Mouse (Mus musculus) heart, embryonic 16.5 days (tissue): ENCODE results near the gene Kank2. TPM values are rescaled to one million over a fixed set of nuclear protein-coding genes. Genes with fewer than 3 reads are reported as not detected.

Experiments
- ATAC-seq: fragments of 200-750 bp; cut with Nextera tagmentation; replicated peaks from 2 replicates; pipeline ENCODE4 v1.8.0; 2017; ENCODE audit warnings: moderate number of reproducible peaks; ENCODE audit not compliant: insufficient read depth, low FRiP score; ENCODE audit errors: extremely low read depth
- H3K27ac ChIP-seq: fragments of 300-500 bp; sonication (generic); 2 replicates; pipeline ENCODE4 v1.5.1; 2014; ENCODE audit warnings: mild to moderate bottlenecking, low read length, control low read depth, moderate library complexity
- H3K27me3 ChIP-seq: fragments of 300-500 bp; sonication (generic); 2 replicates; pipeline ENCODE4 v1.6.1; 2014; ENCODE audit warnings: low read length, mixed read lengths; ENCODE audit not compliant: control insufficient read depth, insufficient read depth
- H3K36me3 ChIP-seq: fragments of 300-500 bp; sonication (generic); 2 replicates; pipeline ENCODE4 v1.6.1; 2014; ENCODE audit not compliant: control insufficient read depth, insufficient read depth
- H3K4me1 ChIP-seq: fragments of 300-500 bp; sonication (generic); 2 replicates; pipeline ENCODE4 v1.6.1; 2014; ENCODE audit warnings: low read length, mixed read lengths; ENCODE audit not compliant: control insufficient read depth, insufficient read depth
- H3K4me2 ChIP-seq: fragments of 300-500 bp; sonication (generic); 2 replicates; pipeline ENCODE4 v1.6.1; 2014; ENCODE audit warnings: low read depth, mild to moderate bottlenecking, control low read depth, low read length
- H3K4me3 ChIP-seq: fragments of 300-500 bp; sonication (generic); 2 replicates; pipeline ENCODE4 v1.5.1; 2014; ENCODE audit warnings: mild to moderate bottlenecking, control low read depth, low read length
- H3K9ac ChIP-seq: fragments of 300-500 bp; sonication (generic); 2 replicates; pipeline ENCODE4 v1.6.1; 2014; ENCODE audit warnings: low read length, control low read depth
- H3K9me3 ChIP-seq: fragments of 300-500 bp; sonication (generic); replicated peaks from 2 replicates; pipeline ENCODE4 v1.6.1; 2016; ENCODE audit warnings: low read length; ENCODE audit not compliant: control insufficient read depth
- WGBS: fragments of 180-500 bp; shearing (Covaris S2); extraction: QIAGEN DNeasy Blood & Tissue Kit; methylation state at CpG from one replicate; pipeline ENCODE4 v1.1.7; 2014; 5-methylcytosine and 5-hydroxymethylcytosine counted together
- polyA plus RNA-seq: library from polyadenylated mRNA; unstranded; fragments of >200 nt; fragmentation: Nextera tagmentation; extraction: Ambion mirVana; gene quantifications from 2 replicates; pipeline ENCODE4 v1.2.1, GENCODE M21; 2015

Gene Kank2
- 16.6 and 21.8 TPM in 2 replicates for polyA plus RNA-seq

- under 1% methylated on average over 52 of the region's 52 CpGs for WGBS
- Histone ChIP-seq H3K9me3 (no peaks in the 10 kb centered on the region), H3K4me1 (peaks cover 30% of the 10 kb centered on the region), H3K4me2 (peak within 1 kb of the TSS; percentile 77), H3K36me3 (peaks cover 22% of the 10 kb centered on the region), H3K27me3 (no peaks in the 10 kb centered on the region), H3K4me3 (peak within 1 kb of the TSS; percentile 90), H3K9ac (peak within 1 kb of the TSS; percentile 96), H3K27ac (peak within 1 kb of the TSS; percentile 97)
- ATAC-seq: peak; percentile 85
Measured at GRCm38 (mm10) chr9:21798345-21799009, at the start of gene Kank2. Kank2 (minus strand) TSS chr9:21798744.

DNA sequence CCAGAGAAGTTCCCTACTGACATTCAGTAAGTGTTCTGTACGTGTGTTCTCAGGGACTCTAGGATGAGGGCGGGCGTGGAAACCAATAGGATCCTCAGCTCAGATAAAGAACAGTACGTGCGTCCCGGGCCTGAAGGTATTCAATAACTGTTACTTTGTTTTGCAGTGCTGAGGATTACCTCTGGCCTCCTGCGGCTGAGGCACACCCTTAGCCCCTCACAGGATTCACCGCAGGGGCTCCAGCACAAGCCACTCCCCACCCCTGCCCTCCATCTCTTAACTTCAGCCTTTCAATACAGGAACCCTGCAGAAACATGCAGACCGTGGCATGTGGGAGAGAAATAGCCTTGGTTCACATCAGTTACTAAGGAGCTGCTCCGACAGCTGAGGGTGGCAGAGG, 49.4 kb upstream of the Kank2 start:
- Histone ChIP-seq H3K4me2 (peak overlapping the region; percentile 65), H3K36me3 (no peaks in the 10 kb centered on the region; the same call in 1 of the 2 replicates), H3K9me3 (no peaks in the 10 kb centered on the region), H3K9ac (peak overlapping the region; percentile 60), H3K27me3 (no peaks in the 10 kb centered on the region), H3K4me3 (no peak overlapping the region), H3K27ac (peak overlapping the region; percentile 85), H3K4me1 (peaks cover 30% of the 10 kb centered on the region)
- WGBS: 44% methylated on average over 10 of the region's 10 CpGs
- no peak for ATAC-seq

GRCm38 (mm10) chr9:21847425-21847824, 48.9 kb upstream of the Kank2 start:
- Histone ChIP-seq H3K27me3 (no peaks in the 10 kb centered on the region), H3K4me3 (peak overlapping the region; percentile 39), H3K4me1 (peaks cover 33% of the 10 kb centered on the region), H3K27ac (peak overlapping the region; percentile 85), H3K9me3 (no peaks in the 10 kb centered on the region), H3K9ac (peak overlapping the region; percentile 60), H3K36me3 (no peaks in the 10 kb centered on the region; the same call in 1 of the 2 replicates), H3K4me2 (peak overlapping the region; percentile 65)
- WGBS: 29% methylated on average over 3 of the region's 3 CpGs
- ATAC-seq: 0 out of 2 replicates have a peak, but pooled peaks have one; percentile 7

GRCm38 (mm10) chr9:21846755-21847341, 48.3 kb upstream of the Kank2 start:
- Histone ChIP-seq H3K4me2 (peak overlapping the region; percentile 65), H3K9ac (peak overlapping the region; percentile 60), H3K4me3 (peak overlapping the region; percentile 39), H3K36me3 (no peaks in the 10 kb centered on the region; the same call in 1 of the 2 replicates), H3K4me1 (peaks cover 33% of the 10 kb centered on the region), H3K9me3 (no peaks in the 10 kb centered on the region), H3K27me3 (no peaks in the 10 kb centered on the region), H3K27ac (peak overlapping the region; percentile 85)
- WGBS: 13% methylated on average over 11 of the region's 11 CpGs
- peak; percentile 82 for ATAC-seq

- Histone ChIP-seq H3K9ac (no peak overlapping the region), H3K4me1 (peaks cover 33% of the 10 kb centered on the region), H3K36me3 (no peaks in the 10 kb centered on the region; the same call in 1 of the 2 replicates), H3K4me2 (no peak overlapping the region; the same call in 1 of the 2 replicates), H3K27ac (peak overlapping the region; percentile 85; the same call in 1 of the 2 replicates), H3K9me3 (no peaks in the 10 kb centered on the region), H3K4me3 (no peak overlapping the region), H3K27me3 (no peaks in the 10 kb centered on the region)
- WGBS: 47% methylated on average over 14 of the region's 14 CpGs
- no peak for ATAC-seq
Measured at GRCm38 (mm10) chr9:21845381-21846080, 47.0 kb upstream of the Kank2 start.

- H3K9ac ChIP-seq: no peak overlapping the region
- H3K4me2 ChIP-seq: no peak overlapping the region
- WGBS: 47% methylated on average over 6 of the region's 6 CpGs
Measured at GRCm38 (mm10) chr9:21843086-21843485, 44.5 kb upstream of the Kank2 start.

GRCm38 (mm10) chr9:21842391-21842790, 43.8 kb upstream of the Kank2 start:
- Histone ChIP-seq H3K9me3 (no peaks in the 10 kb centered on the region), H3K9ac (no peak overlapping the region), H3K27me3 (no peaks in the 10 kb centered on the region), H3K36me3 (no peaks in the 10 kb centered on the region; the same call in 1 of the 2 replicates), H3K4me1 (peaks cover 25% of the 10 kb centered on the region), H3K27ac (peak overlapping the region; percentile 83), H3K4me3 (no peak overlapping the region), H3K4me2 (no peak overlapping the region)
- peak; percentile 43 for ATAC-seq
- WGBS: 40% methylated on average over 5 of the region's 5 CpGs

More at GRCm38 (mm10) chr9:21843086-21843485, 44.5 kb upstream of the Kank2 start:
- peak overlapping the region; percentile 83 for H3K27ac ChIP-seq
- no peaks in the 10 kb centered on the region; the same call in 1 of the 2 replicates for H3K36me3 ChIP-seq
- no peaks in the 10 kb centered on the region for H3K9me3 ChIP-seq
- H3K27me3 ChIP-seq: no peaks in the 10 kb centered on the region
- H3K4me1 ChIP-seq: peaks cover 32% of the 10 kb centered on the region
- no peak for ATAC-seq
- no peak overlapping the region for H3K4me3 ChIP-seq

DNA sequence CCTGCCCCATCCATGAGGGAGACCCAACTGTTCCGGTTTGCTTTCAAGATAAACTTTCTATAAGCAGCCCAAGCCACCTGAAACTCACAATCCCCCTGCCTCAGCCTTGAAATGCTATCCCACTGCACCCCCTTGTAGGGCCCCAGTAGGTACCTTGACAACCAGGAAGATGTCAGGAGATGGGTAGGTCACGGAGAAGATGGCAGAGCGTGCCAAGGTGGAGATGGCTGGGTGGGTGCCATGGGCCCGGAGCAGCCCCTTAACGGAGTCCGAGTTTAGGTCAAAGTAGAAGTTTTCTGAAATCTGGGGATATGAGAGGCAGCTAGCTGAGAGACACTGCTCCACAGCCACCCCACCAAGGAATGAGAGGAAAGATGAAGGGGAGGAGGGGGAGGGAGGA, 42.8 kb upstream of the Kank2 start:
- peaks cover 15% of the 10 kb centered on the region for H3K4me1 ChIP-seq
- H3K36me3 ChIP-seq: no peaks in the 10 kb centered on the region; the same call in 1 of the 2 replicates
- no peak overlapping the region for H3K4me2 ChIP-seq
- no peaks in the 10 kb centered on the region for H3K27me3 ChIP-seq
- H3K9ac ChIP-seq: no peak overlapping the region
- 91% methylated on average over 6 of the region's 6 CpGs for WGBS
- no peak overlapping the region for H3K4me3 ChIP-seq
- H3K27ac ChIP-seq: no peak overlapping the region
- ATAC-seq: no peak
- H3K9me3 ChIP-seq: no peaks in the 10 kb centered on the region
